Mouse (Mus musculus) midbrain, embryonic 15.5 days (tissue): ENCODE data around the gene Dync1li2. TPM values are rescaled to one million over a fixed set of nuclear protein-coding genes. Genes with fewer than 3 reads are reported as not detected.

ENCODE experiments used
- ATAC-seq: fragments of 200-750 bp; cut with Nextera tagmentation; replicated peaks from 2 replicates; pipeline ENCODE4 v1.8.0; 2017; ENCODE audit warnings: moderate TSS enrichment
- H3K27ac ChIP-seq: fragments of 300-500 bp; sonication (generic); 2 replicates; pipeline ENCODE4 v1.5.1; 2015; ENCODE audit warnings: mild to moderate bottlenecking, inconsistent platforms
- H3K27me3 ChIP-seq: fragments of 300-500 bp; sonication (generic); replicated peaks from 2 replicates; pipeline ENCODE4 v1.6.1; 2015; ENCODE audit warnings: inconsistent platforms
- H3K36me3 ChIP-seq: fragments of 300-500 bp; sonication (generic); replicated peaks from 2 replicates; pipeline ENCODE4 v1.6.1; 2015; ENCODE audit warnings: inconsistent platforms
- H3K4me1 ChIP-seq: fragments of 300-500 bp; sonication (generic); 2 replicates; pipeline ENCODE4 v1.6.1; 2015; ENCODE audit warnings: inconsistent platforms
- H3K4me2 ChIP-seq: fragments of 300-500 bp; sonication (generic); 2 replicates; pipeline ENCODE4 v1.6.1; 2015; ENCODE audit warnings: inconsistent platforms, mild to moderate bottlenecking, moderate library complexity
- H3K4me3 ChIP-seq: fragments of 300-500 bp; sonication (generic); 2 replicates; pipeline ENCODE4 v1.5.1; 2015; ENCODE audit warnings: mild to moderate bottlenecking, inconsistent platforms
- H3K9ac ChIP-seq: fragments of 300-500 bp; sonication (generic); 2 replicates; pipeline ENCODE4 v1.6.1; 2015; ENCODE audit warnings: mild to moderate bottlenecking, inconsistent platforms
- H3K9me3 ChIP-seq: fragments of 300-500 bp; sonication (generic); 2 replicates; pipeline ENCODE4 v1.6.1; 2016; ENCODE audit warnings: inconsistent platforms
- WGBS: fragments of 180-500 bp; shearing (Covaris S2); methylation state at CpG from one replicate; pipeline ENCODE4 v1.1.7; 2015; ENCODE audit warnings: mixed read lengths; 5-methylcytosine and 5-hydroxymethylcytosine counted together
- polyA plus RNA-seq: library from polyadenylated mRNA; unstranded; fragments of >200 nt; fragmentation: Nextera tagmentation; extraction: Ambion mirVana; gene quantifications from 2 replicates; pipeline ENCODE4 v1.2.1, GENCODE M21; 2015

Gene Dync1li2
- polyA plus RNA-seq, 1 experiment from 2014 or later: 123 TPM

DNA sequence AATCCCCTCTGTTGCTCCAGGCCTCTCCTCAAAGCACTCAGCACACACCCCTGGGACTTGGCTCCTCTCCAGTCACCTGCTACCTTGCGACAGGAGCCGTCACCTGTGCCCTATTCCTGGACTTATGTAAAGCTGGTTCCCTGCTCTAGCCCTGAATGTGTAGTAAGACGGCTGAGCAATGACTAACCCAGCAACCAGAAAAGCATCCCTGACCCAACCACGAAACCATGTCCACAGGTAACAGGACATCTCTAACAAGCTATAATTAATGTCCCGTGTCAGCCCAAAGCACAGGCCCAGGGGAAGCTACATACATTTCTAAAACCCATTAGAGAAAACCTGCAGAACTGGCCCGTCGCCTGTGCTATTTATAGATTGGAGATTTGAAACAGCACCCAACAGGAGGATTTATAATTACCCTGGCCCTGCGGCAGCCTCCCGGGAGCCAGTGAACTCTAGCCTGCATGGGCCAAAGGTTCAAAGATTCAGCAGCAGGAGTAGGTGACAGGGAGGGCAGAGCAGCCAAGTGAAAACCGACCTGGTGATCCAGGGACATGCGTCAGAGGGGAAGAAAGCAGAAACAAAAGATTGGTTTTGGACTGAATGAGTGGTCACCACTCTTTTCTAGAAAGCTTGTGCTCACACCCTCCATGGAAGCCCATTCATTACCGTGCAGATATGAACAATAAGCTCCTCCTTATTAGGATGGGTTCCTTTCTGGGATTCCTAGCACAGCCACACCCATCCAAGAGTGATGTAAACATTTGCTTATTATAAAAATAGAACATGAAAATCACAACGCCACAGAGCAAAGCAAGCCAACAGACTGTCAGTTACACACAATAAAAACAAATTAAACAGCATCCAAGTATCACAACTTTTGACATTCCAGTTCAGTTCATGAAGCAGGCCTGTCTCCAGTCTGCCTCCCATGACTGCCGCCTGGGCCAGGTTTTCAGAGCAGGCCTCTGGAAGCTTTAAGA, 67.7 kb downstream of the Dync1li2 start:
- Histone ChIP-seq H3K4me2 (no peak overlapping the region), H3K9me3 (no peaks in the 10 kb centered on the region), H3K4me3 (no peak overlapping the region), H3K4me1 (peaks cover 22% of the 10 kb centered on the region), H3K9ac (no peak overlapping the region), H3K27ac (peak overlapping the region; percentile 45), H3K27me3 (no peaks in the 10 kb centered on the region), H3K36me3 (no peaks in the 10 kb centered on the region)
- WGBS: 47% methylated on average over 14 of the region's 14 CpGs
- no peak; the same call in 1 of the 2 replicates for ATAC-seq

DNA sequence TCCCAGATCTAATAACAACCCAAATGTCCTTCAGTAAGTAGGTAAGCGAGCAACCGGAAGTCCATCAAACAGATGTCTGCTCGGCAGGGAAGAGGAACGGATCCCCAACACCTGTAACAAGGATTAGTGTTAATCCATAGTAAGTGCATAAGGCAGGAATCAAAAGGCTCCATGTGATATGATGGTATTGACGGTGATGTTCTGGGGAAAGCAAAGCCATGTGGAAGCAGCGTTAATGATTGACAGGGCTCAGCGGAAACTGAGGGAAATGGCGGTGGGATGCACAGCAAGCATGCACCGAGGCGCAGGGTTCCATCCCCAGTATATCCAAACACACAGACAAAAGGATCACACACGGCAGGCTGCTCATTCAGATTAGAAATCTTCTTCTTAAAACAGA, 68.6 kb downstream of the Dync1li2 start:
- no peaks in the 10 kb centered on the region for H3K9me3 ChIP-seq
- H3K4me1 ChIP-seq: peaks cover 29% of the 10 kb centered on the region

DNA sequence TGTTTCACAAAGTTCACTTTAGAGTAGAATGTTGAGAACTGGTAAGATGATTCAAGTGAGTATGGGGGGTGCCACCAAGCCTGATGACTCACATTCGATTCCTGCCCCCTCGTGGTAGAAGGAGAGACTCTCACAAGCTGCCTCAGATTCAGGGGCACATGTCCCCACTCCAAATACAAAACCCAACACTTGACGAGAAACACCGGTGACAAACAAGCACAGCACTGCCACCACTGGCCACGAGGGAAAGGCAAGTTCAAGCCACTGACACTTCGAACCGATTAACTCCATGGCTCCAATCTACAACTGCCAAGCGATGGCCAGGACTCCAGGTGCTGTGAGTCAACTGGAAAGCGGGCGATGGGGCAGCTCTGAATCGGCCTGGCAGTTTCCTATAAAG, 69.1 kb downstream of the Dync1li2 start:
- Histone ChIP-seq H3K4me1 (peaks cover 29% of the 10 kb centered on the region), H3K4me3 (no peak overlapping the region), H3K36me3 (no peaks in the 10 kb centered on the region), H3K27me3 (no peaks in the 10 kb centered on the region), H3K27ac (peak overlapping the region; percentile 31; the same call in 1 of the 2 replicates), H3K9me3 (no peaks in the 10 kb centered on the region), H3K4me2 (no peak overlapping the region), H3K9ac (no peak overlapping the region)
- 80% methylated on average over 11 of the region's 11 CpGs for WGBS
- ATAC-seq: no peak

More for the DNA sequence above, 68.6 kb downstream of the Dync1li2 start:
- Histone ChIP-seq H3K9ac (no peak overlapping the region), H3K27me3 (no peaks in the 10 kb centered on the region), H3K27ac (peak overlapping the region; percentile 31; the same call in 1 of the 2 replicates), H3K36me3 (no peaks in the 10 kb centered on the region), H3K4me3 (no peak overlapping the region), H3K4me2 (no peak overlapping the region)
- no peak for ATAC-seq
- 53% methylated on average over 11 of the region's 11 CpGs for WGBS

DNA sequence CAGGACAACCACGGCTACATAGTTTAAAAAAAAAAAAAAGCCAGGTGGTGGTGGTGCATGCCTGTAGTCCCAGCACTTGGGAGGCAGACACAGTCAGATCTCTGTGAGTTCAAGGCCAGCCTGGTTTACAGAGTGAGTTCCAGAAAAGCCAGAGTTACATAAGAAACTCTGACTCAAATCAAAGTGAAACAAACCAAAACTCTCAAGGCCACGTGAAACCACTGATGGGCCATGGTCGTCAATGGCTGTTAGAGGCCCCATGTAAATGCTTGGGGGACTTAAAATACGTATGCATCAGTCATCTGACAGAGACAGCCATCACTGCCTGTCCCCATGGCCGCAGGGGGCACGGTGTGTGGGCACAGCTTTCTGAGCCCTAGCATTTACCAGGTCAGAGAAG, 71.7 kb downstream of the Dync1li2 start:
- no peak overlapping the region for H3K4me3 ChIP-seq
- no peak for ATAC-seq
- H3K4me1 ChIP-seq: peaks cover 36% of the 10 kb centered on the region
- H3K9me3 ChIP-seq: no peaks in the 10 kb centered on the region
- WGBS: 90% methylated on average over 6 of the region's 6 CpGs
- H3K4me2 ChIP-seq: no peak overlapping the region
- no peaks in the 10 kb centered on the region for H3K36me3 ChIP-seq
- no peak overlapping the region for H3K9ac ChIP-seq
- no peaks in the 10 kb centered on the region for H3K27me3 ChIP-seq
- no peak overlapping the region for H3K27ac ChIP-seq

DNA sequence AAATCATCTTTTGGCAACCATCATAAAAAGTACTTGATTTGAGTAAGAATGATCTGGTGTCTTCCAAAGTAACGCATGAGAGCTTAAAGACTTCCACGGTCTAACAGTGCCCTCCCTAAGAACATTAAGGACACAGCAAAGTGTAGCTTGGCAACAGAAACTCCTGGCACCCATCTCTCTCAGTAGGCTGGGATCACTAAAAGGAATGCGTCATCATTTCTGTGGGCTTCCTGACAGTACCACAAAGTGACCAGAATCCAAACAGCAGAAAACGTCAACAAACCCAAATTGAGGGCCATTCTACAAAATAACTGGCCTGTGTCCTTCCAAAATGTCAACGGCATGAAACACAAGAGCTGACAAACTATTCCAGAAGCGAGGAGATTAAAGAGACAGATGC, 72.8 kb downstream of the Dync1li2 start:
- H3K4me1 ChIP-seq: peaks cover 25% of the 10 kb centered on the region
- WGBS: 69% methylated on average over 6 of the region's 6 CpGs
- H3K36me3 ChIP-seq: no peaks in the 10 kb centered on the region
- no peaks in the 10 kb centered on the region for H3K27me3 ChIP-seq
- H3K4me2 ChIP-seq: no peak overlapping the region
- H3K9me3 ChIP-seq: no peaks in the 10 kb centered on the region
- no peak overlapping the region for H3K9ac ChIP-seq
- ATAC-seq: no peak
- no peak overlapping the region for H3K4me3 ChIP-seq
- H3K27ac ChIP-seq: no peak overlapping the region

DNA sequence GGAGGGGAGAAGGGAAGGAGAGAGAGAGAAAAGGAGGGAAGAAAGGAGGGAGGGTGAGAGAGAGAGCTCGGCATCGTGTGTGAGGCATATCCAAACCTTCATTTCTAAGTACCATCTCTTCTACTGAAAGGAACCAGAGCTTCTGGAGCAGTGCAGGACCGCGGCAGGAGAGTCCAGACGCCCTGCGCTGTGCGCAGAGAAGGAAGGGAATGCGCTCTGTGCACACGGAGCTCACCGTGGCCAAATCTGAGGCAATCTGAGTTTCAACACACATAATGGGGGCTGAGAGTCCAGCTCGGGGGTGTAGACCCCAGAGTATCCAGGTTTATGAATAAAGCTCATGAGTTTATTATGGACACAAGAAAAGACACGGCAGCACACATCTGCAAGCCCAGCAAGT, 73.3 kb downstream of the Dync1li2 start:
- Histone ChIP-seq H3K27ac (no peak overlapping the region), H3K27me3 (no peaks in the 10 kb centered on the region), H3K4me1 (peaks cover 21% of the 10 kb centered on the region), H3K9me3 (no peaks in the 10 kb centered on the region), H3K4me3 (no peak overlapping the region), H3K4me2 (no peak overlapping the region), H3K36me3 (no peaks in the 10 kb centered on the region), H3K9ac (no peak overlapping the region)
- ATAC-seq: no peak
- 82% methylated on average over 12 of the region's 12 CpGs for WGBS

Other genes starting within 250 kb of the Dync1li2 start
- 53.9 and 54.0 TPM in 2 replicates for gene Tk2, start 194.5 kb downstream of the Dync1li2 start, polyA plus RNA-seq
- 29.2 and 32.3 TPM in 2 replicates for gene Cklf, start 192.2 kb downstream of the Dync1li2 start, polyA plus RNA-seq
- gene Cmtm2a, start 149.9 kb downstream of the Dync1li2 start, polyA plus RNA-seq: not detected in 2 replicates
- not detected in 2 replicates for gene Gm45711, start 133.0 kb downstream of the Dync1li2 start, polyA plus RNA-seq
- gene Cmtm1, start 132.9 kb downstream of the Dync1li2 start, polyA plus RNA-seq: not detected in 2 replicates
- gene Gm11020, start 121.5 kb downstream of the Dync1li2 start, polyA plus RNA-seq: not detected in 2 replicates
- gene Cmtm2b, start 120.8 kb downstream of the Dync1li2 start, polyA plus RNA-seq: not detected in 2 replicates
- gene Cmtm3, start 103.6 kb downstream of the Dync1li2 start, polyA plus RNA-seq: 33.2 and 37.2 TPM in 2 replicates
- gene Cmtm4, start 47.2 kb downstream of the Dync1li2 start, polyA plus RNA-seq: 2.4 and 2.6 TPM in 2 replicates
- gene Terb1, start 66.9 kb upstream of the Dync1li2 start, polyA plus RNA-seq: 0.67 and 0.74 TPM in 2 replicates
- gene Nae1, start 91.6 kb upstream of the Dync1li2 start, polyA plus RNA-seq: 99.2 and 101 TPM in 2 replicates
- 3.2 and 4.2 TPM in 2 replicates for gene Car7, start 91.6 kb upstream of the Dync1li2 start, polyA plus RNA-seq
- 20.0 and 20.9 TPM in 2 replicates for gene Pdp2, start 148.4 kb upstream of the Dync1li2 start, polyA plus RNA-seq
- not detected in 2 replicates for gene Cdh16, start 181.3 kb upstream of the Dync1li2 start, polyA plus RNA-seq
- gene Rrad, start 188.3 kb upstream of the Dync1li2 start, polyA plus RNA-seq: 4.0 and 5.1 TPM in 2 replicates
- 132 and 140 TPM in 2 replicates for gene Ciao2b, start 198.9 kb upstream of the Dync1li2 start, polyA plus RNA-seq